Mouse (Mus musculus): ENCODE measurements around the gene Iqgap2.

- TF ChIP-seq CTCF (IDR thresholded peaks at IDR 0.05; ENCODE audit: control insufficient read depth, insufficient read depth, low read length) (no peak), POLR2A (IDR thresholded peaks at IDR 0.05; ENCODE audit: borderline replicate concordance, control insufficient read depth, low read depth, low read length) (no peak)
Observed at GRCm38 (mm10) chr13:95779261-95779660, 112.5 kb downstream of the Iqgap2 start.

All from bone marrow, adult 2 months (tissue).